Mouse (Mus musculus): ENCODE measurements at regions not wholly inside any gene's neighbourhood (a gene's known extent, or its start where the extent isn't known, plus 50 kb on each side); places are given as distances from the start of the nearest gene placed in this dataset.

GRCm38 (mm10) chr6:94951971-94952768 is 164.9 kb upstream of the Kbtbd8 start:
- 47% methylated on average over 7 of the region's 7 CpGs for WGBS
- peaks cover 6% of the 10 kb centered on the region; the same call in 1 of the 2 replicates for H3K9me3 ChIP-seq
- no peak for DNase-seq (ENCODE audit: low spot score)
- no peaks in the 10 kb centered on the region for H3K36me3 ChIP-seq
- no peaks in the 10 kb centered on the region for H3K27me3 ChIP-seq (ENCODE audit: insufficient read depth, poor library complexity, severe bottlenecking)
- H3K4me1 ChIP-seq (replicated peaks) = peaks cover 10% of the 10 kb centered on the region
- H3K4me3 ChIP-seq = no peak overlapping the region
- H3K27ac ChIP-seq = 0 out of 2 replicates have a peak overlapping the region, but pooled peaks have one; percentile 43

DNA sequence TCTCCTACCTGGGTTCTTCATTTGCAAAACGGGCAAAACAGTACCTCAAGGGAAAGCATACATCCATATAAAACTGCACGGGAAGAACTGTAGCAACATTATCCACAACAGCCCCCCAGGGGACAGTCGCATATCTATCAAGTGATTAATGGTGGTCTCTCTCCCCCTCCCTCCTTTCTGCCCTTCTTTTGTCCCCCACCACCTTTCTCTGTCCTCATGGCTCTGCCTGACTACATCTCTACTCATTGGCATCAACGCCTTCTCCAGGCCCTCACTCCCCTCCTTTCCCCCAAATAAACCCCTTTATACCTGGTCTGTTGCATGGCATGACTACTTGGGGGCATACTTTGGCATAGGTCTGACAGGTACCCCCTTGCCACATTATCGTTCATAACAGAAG is 166.1 kb upstream of the Kbtbd8 start:
- Histone ChIP-seq H3K4me1 (replicated peaks) (peaks cover 10% of the 10 kb centered on the region), H3K36me3 (no peaks in the 10 kb centered on the region), H3K4me3 (no peak overlapping the region), H3K9me3 (peaks cover 6% of the 10 kb centered on the region; the same call in 1 of the 2 replicates), H3K27me3 (ENCODE audit: insufficient read depth, poor library complexity, severe bottlenecking) (no peaks in the 10 kb centered on the region), H3K27ac (no peak overlapping the region)
- 76% methylated on average over 5 of the region's 5 CpGs for WGBS
- no peak for DNase-seq (ENCODE audit: low spot score)

DNA sequence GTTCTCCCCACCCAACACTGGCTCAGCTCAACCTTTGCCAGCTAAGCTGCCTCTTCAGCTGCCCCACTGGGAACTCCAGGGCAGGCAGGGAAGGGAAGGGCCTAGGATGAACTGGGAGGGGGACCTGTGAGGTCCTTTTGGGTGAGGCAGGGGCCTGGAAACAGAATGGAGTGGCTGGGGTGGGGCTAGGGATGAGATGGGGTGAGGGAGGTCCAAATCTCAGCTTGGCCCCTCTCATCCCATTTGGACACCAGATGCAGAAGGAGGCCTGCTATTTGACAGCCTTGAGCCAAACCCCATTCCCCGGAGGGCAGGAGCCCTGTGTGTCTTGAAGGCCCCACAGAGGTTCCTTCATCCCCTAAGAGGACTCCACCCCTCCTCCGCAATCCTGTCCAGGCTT is 166.7 kb upstream of the Kbtbd8 start:
- Histone ChIP-seq H3K27ac (peak overlapping the region; percentile 59), H3K27me3 (ENCODE audit: insufficient read depth, poor library complexity, severe bottlenecking) (no peaks in the 10 kb centered on the region), H3K36me3 (no peaks in the 10 kb centered on the region), H3K9me3 (peaks cover 6% of the 10 kb centered on the region; the same call in 1 of the 2 replicates), H3K4me3 (no peak overlapping the region), H3K4me1 (replicated peaks) (peaks cover 10% of the 10 kb centered on the region)
- 71% methylated on average over 2 of the region's 2 CpGs for WGBS
- DNase-seq (ENCODE audit: low spot score) = no peak

DNA sequence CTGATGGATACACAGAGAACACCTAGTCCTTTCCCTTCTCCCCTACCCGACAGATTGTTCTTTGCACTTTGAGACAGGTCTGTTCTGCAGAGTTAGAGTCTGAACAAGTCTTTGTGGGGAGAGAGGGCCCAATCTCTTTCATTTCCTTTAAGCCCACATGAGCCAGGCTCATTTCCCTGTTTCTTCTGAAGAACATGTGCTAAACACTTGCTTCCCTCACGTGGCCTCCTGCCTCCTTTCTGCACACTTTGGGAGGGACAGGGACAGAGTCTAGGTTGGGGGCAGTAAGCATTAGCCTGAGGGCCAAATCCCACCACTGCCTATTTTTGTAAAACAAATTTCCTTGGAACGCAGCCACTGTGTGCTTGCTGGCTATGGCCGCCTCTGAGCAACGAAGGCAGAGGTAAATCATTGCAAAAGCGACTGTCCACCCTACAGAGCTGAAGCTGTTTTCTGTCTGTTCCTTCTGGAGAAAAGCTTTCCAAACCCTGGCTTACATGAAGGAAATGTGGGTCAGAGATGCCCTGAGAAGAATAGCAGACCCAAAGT is 170.6 kb upstream of the Kbtbd8 start:
- 92% methylated on average over 6 of the region's 6 CpGs for WGBS
- no peak for DNase-seq (ENCODE audit: low spot score)
- no peaks in the 10 kb centered on the region for H3K9me3 ChIP-seq
- H3K4me3 ChIP-seq = no peak overlapping the region
- no peak overlapping the region for H3K27ac ChIP-seq
- no peaks in the 10 kb centered on the region for H3K27me3 ChIP-seq (ENCODE audit: insufficient read depth, poor library complexity, severe bottlenecking)
- peaks cover 10% of the 10 kb centered on the region; the same call in 1 of the 2 replicates for H3K4me1 ChIP-seq (replicated peaks)
- no peaks in the 10 kb centered on the region for H3K36me3 ChIP-seq

DNA sequence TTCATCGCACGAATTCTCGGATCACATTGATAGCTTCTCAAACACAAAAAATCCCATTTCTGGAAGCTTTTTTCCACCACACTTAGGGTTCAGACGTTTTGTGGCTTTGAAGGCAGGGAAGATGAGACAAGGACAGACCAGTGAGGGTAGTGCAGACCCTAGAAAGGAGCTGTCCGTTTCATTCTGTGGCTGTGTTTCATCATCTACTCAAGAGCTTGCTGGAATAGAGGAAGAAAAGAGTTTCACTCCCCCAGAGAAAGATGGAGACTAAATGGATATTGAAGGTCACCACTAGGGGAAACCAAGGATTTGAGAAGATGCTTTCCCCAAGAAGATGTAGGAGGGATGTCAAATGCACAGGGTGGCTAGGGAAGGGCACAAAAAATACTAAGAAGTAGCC is 171.3 kb upstream of the Kbtbd8 start:
- Histone ChIP-seq H3K27ac (no peak overlapping the region), H3K4me1 (replicated peaks) (peaks cover 9% of the 10 kb centered on the region; the same call in 1 of the 2 replicates), H3K9me3 (no peaks in the 10 kb centered on the region), H3K4me3 (no peak overlapping the region), H3K27me3 (ENCODE audit: insufficient read depth, poor library complexity, severe bottlenecking) (no peaks in the 10 kb centered on the region), H3K36me3 (no peaks in the 10 kb centered on the region)
- DNase-seq (ENCODE audit: low spot score) = no peak
- 86% methylated on average over 5 of the region's 5 CpGs for WGBS

DNA sequence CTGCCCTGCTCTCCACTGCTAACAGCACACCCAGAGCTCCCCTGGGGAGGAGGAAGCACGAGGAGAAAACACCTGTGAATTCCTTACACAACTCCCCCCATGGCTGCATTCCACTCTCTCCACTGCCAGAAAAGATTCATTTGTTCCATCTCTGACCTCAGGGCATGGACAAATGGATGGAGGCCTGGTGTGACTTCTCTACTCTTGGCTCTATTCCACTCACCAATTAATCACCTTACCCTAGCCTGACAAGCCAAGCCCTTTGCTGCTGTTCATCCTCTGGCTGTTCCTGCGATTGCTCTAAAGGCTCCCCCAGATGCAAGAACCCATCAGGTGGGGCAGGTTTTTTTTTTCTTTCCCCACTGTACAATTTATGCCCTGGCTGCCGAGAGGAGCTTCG is 172.8 kb upstream of the Kbtbd8 start:
- Histone ChIP-seq H3K4me3 (no peak overlapping the region), H3K36me3 (no peaks in the 10 kb centered on the region), H3K9me3 (no peaks in the 10 kb centered on the region), H3K27ac (no peak overlapping the region), H3K4me1 (replicated peaks) (peaks cover 3% of the 10 kb centered on the region; the same call in 1 of the 2 replicates), H3K27me3 (ENCODE audit: insufficient read depth, poor library complexity, severe bottlenecking) (no peaks in the 10 kb centered on the region)
- DNase-seq (ENCODE audit: low spot score) = no peak
- WGBS = 59% methylated on average over 4 of the region's 4 CpGs

DNA sequence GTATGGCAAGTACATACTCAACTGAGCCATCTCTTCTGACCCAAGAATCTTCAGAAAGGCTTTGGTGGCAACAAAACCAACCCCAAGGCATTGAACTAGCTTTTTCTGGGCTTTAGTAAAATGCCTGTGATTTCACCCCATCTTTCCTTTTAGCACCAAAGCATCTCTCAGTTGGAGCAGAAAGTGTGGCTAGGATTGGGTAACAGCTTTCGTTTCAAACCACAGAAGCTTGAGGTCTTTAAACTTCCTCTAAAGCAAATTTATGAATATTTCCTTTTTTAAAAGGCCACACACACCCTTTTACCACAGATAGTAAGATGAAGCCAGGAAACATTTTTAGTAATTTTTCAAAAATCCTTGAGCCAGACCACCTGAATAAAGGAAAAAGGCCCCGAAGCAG is 178.1 kb upstream of the Kbtbd8 start:
- Histone ChIP-seq H3K4me1 (replicated peaks) (peaks cover under 1% of the 10 kb centered on the region; the same call in 1 of the 2 replicates), H3K9me3 (no peaks in the 10 kb centered on the region), H3K27me3 (ENCODE audit: insufficient read depth, poor library complexity, severe bottlenecking) (no peaks in the 10 kb centered on the region), H3K27ac (no peak overlapping the region), H3K4me3 (no peak overlapping the region), H3K36me3 (no peaks in the 10 kb centered on the region)
- no peak for DNase-seq (ENCODE audit: low spot score)
- 93% methylated on average over 2 of the region's 2 CpGs for WGBS

DNA sequence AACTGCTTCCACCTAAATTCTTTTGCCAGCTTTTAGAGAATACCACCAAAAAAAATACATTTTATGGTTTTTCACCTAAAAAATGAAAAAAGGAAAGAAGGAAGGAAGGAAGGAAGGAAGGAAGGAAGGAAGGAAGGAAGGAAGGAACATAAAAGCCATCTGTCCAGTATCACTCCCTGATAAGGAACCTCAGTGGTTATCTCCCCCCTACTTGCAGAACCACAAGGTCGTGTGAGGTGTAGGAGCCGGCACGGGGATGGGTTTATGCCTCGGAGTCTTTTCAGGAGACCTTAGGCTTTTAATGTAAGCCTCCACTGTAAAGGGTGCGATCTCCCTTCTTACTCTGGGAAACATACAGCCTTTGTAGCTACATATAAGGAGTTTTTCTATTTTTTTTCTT is 180.8 kb upstream of the Kbtbd8 start:
- DNase-seq (ENCODE audit: low spot score) = no peak
- no peaks in the 10 kb centered on the region for H3K27me3 ChIP-seq (ENCODE audit: insufficient read depth, poor library complexity, severe bottlenecking)
- no peaks in the 10 kb centered on the region for H3K9me3 ChIP-seq
- WGBS = 80% methylated on average over 5 of the region's 5 CpGs
- H3K36me3 ChIP-seq = no peaks in the 10 kb centered on the region
- H3K4me1 ChIP-seq (replicated peaks) = no peaks in the 10 kb centered on the region
- H3K4me3 ChIP-seq = no peak overlapping the region
- no peak overlapping the region for H3K27ac ChIP-seq

DNA sequence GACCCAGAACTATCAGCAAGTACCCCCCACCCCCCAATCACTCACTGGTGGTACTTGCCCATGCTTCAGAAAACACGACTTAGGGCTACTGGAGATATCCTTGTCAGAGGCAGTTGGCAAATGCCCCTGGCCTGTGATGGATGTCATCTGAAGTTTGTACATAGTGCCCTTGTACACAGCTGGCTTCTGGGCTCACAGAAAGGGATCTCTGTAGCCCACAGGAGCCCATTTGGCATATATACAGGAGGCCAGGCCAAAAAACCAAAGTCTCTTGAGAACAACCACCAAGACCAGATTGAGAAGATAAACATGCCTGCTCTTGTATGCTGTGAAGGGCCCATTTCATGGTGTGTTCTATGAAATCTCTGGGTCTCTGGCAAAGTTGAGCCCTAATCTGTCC is 181.3 kb upstream of the Kbtbd8 start:
- Histone ChIP-seq H3K4me3 (no peak overlapping the region), H3K27me3 (ENCODE audit: insufficient read depth, poor library complexity, severe bottlenecking) (no peaks in the 10 kb centered on the region), H3K4me1 (replicated peaks) (no peaks in the 10 kb centered on the region), H3K9me3 (no peaks in the 10 kb centered on the region), H3K36me3 (no peaks in the 10 kb centered on the region), H3K27ac (no peak overlapping the region)
- no peak for DNase-seq (ENCODE audit: low spot score)
- WGBS = 95% methylated on average over 1 of the region's 1 CpGs

DNA sequence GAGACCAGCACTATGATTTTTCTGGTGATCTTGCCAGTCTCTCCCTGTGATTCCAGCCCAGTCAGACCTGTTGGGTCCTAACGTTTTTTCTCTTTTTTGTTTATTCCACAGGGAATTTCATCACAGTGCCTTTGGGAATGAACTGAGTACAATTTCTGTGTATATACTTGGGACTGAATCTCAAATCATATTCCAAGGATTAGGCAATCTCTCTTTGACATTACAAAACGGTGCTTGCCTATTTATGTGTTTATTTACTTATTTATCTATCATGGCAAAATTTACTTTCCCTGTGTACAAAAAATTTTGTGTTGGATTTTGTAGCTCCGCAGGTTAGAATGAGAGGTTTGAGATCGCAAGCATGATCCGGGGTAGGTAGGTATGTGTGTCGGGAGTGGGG is 189.2 kb upstream of the Kbtbd8 start:
- no peaks in the 10 kb centered on the region for H3K36me3 ChIP-seq
- H3K27ac ChIP-seq = no peak overlapping the region
- 93% methylated on average over 6 of the region's 6 CpGs for WGBS

GRCm38 (mm10) chr6:94926652-94927211 is 190.3 kb upstream of the Kbtbd8 start:
- 97% methylated on average over 8 of the region's 8 CpGs for WGBS
- Histone ChIP-seq H3K27me3 (ENCODE audit: insufficient read depth, poor library complexity, severe bottlenecking) (no peaks in the 10 kb centered on the region), H3K4me1 (replicated peaks) (no peaks in the 10 kb centered on the region), H3K4me3 (no peak overlapping the region), H3K9me3 (no peaks in the 10 kb centered on the region), H3K27ac (no peak overlapping the region), H3K36me3 (no peaks in the 10 kb centered on the region)
- no peak for DNase-seq (ENCODE audit: low spot score)

More for the DNA sequence above, 189.2 kb upstream of the Kbtbd8 start:
- DNase-seq (ENCODE audit: low spot score) = no peak
- Histone ChIP-seq H3K9me3 (no peaks in the 10 kb centered on the region), H3K4me1 (replicated peaks) (no peaks in the 10 kb centered on the region), H3K27me3 (ENCODE audit: insufficient read depth, poor library complexity, severe bottlenecking) (no peaks in the 10 kb centered on the region), H3K4me3 (no peak overlapping the region)

DNA sequence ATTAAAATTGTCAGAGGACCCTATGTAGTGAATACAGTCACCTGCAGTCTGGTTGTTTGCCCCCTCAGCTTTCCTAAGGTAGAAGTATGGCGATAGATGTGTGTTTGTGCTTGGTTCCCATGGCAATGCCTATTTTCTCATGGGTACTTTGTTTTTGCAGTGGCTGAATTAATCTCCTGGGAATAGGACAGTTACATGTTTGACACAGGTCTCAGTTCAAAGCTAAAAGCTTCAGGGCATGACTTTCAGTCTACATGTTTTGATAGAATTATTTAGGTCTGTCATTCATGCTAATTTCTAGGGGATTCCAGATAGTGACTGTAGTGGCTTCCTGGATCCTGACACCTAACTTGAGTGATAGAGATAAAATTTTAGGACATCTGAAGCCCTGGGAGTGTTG is 191.6 kb upstream of the Kbtbd8 start:
- no peaks in the 10 kb centered on the region for H3K27me3 ChIP-seq (ENCODE audit: insufficient read depth, poor library complexity, severe bottlenecking)
- 90% methylated on average over 1 of the region's 1 CpGs for WGBS
- no peaks in the 10 kb centered on the region for H3K4me1 ChIP-seq (replicated peaks)
- no peak for DNase-seq (ENCODE audit: low spot score)
- no peak overlapping the region for H3K4me3 ChIP-seq
- no peaks in the 10 kb centered on the region for H3K9me3 ChIP-seq
- no peak overlapping the region for H3K27ac ChIP-seq
- no peaks in the 10 kb centered on the region for H3K36me3 ChIP-seq

GRCm38 (mm10) chr6:94924338-94925039 is 192.6 kb upstream of the Kbtbd8 start:
- H3K27ac ChIP-seq = no peak overlapping the region
- no peaks in the 10 kb centered on the region for H3K9me3 ChIP-seq
- WGBS = 90% methylated on average over 11 of the region's 11 CpGs
- no peaks in the 10 kb centered on the region for H3K27me3 ChIP-seq (ENCODE audit: insufficient read depth, poor library complexity, severe bottlenecking)
- no peaks in the 10 kb centered on the region for H3K4me1 ChIP-seq (replicated peaks)
- no peak overlapping the region for H3K4me3 ChIP-seq
- DNase-seq (ENCODE audit: low spot score) = no peak
- no peaks in the 10 kb centered on the region for H3K36me3 ChIP-seq

Data from hindbrain, embryonic 10.5 days (tissue).